Comparison of ENCODE assay signal across 14 mouse cellular contexts in the genomic region with DNA sequence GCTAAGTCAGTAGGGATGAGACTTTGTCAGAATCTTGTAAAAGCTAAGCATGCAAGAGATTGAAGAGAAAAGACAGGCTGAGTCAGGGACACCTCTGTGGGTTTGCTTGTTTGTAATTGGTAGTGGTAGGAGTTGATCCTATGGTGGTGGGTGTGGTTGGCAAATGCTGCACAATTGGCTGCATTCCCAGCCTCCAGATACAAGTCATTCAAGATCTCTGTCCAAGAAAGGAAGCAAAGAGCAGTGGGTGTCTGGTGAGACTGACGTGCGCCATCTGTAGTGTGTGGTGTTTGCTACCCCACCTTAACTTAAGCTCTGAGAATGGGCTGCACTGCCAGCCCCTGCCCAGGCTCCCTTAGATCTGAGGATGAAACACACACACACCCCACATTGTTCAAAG. TPM values are rescaled to one million over a fixed set of nuclear protein-coding genes. Genes with fewer than 3 reads are reported as not detected.
DNase-seq lines count a peak whose midpoint lies in the region; ATAC-seq lines count a peak whose summit lies in the region.
"Had no signal": no experiment of that assay in that cellular context is flagged by ENCODE, and none has a peak within 500 bp of the region (broad histone marks: within the 10 kb centered on the region; RNA-seq: fewer than 3 reads in every experiment).

No protein-coding gene starts in this region.

- H3K27me3 ChIP-seq in heart, embryonic 11.5 days (ENCODE audit: control insufficient read depth, insufficient read depth, low read length): no peaks in the 10 kb centered on the region
- H3K27me3 ChIP-seq: embryonic facial prominence, embryonic 12.5 days; heart, embryonic 12.5 days had no signal

- H3K4me2 ChIP-seq in heart, embryonic 11.5 days: no peak overlapping the region
- H3K4me2 ChIP-seq: embryonic facial prominence, embryonic 12.5 days; heart, embryonic 12.5 days had no signal

- no peak overlapping the region for H3K9ac ChIP-seq in heart, embryonic 11.5 days (ENCODE audit: low read depth, low read length)
- H3K9ac ChIP-seq: embryonic facial prominence, embryonic 12.5 days; heart, embryonic 12.5 days; liver, embryonic 14.5 days had no signal

- H3K4me1 ChIP-seq in heart, embryonic 11.5 days (ENCODE audit: control insufficient read depth, insufficient read depth, low read length): no peaks in the 10 kb centered on the region
- H3K4me1 ChIP-seq: embryonic facial prominence, embryonic 12.5 days; heart, embryonic 12.5 days had no signal

- no peak overlapping the region for H3K27ac ChIP-seq in heart, embryonic 11.5 days (ENCODE audit: low read depth, low read length)
- H3K27ac ChIP-seq: embryonic facial prominence, embryonic 12.5 days; kidney, postnatal 0 days; liver, embryonic 14.5 days had no signal

- ATAC-seq in heart, embryonic 11.5 days (replicated peaks; ENCODE audit: insufficient number of reproducible peaks, low FRiP score, low TSS enrichment): no peak
- ATAC-seq: forebrain, embryonic 16.5 days; hindbrain, embryonic 16.5 days had no signal

- WGBS in heart, embryonic 11.5 days (ENCODE audit: insufficient replicate concordance): 83% methylated on average over 2 of the region's 2 CpGs

- H3K4me3 ChIP-seq in heart, embryonic 11.5 days (ENCODE audit: low read depth, low read length): no peak overlapping the region
- H3K4me3 ChIP-seq: embryonic facial prominence, embryonic 12.5 days; heart, embryonic 12.5 days had no signal

- H3K9me3 ChIP-seq in heart, embryonic 11.5 days (replicated peaks; ENCODE audit: control insufficient read depth, low read length): no peaks in the 10 kb centered on the region
- H3K9me3 ChIP-seq: embryonic facial prominence, embryonic 12.5 days had no signal

- peaks cover 10% of the 10 kb centered on the region for H3K36me3 ChIP-seq in heart, embryonic 11.5 days (ENCODE audit: control insufficient read depth, insufficient read depth, low read length)

- peak; percentile 73 for DNase-seq in MN1 (ENCODE audit: low spot score)
- DNase-seq in frontal cortex, adult 2 months (ENCODE audit: extremely low spot score in 1 of 2, low spot score in 1 of 2): peak; percentile 80 to 91
- DNase-seq in layer of hippocampus, postnatal 36 days: peak; percentile 57 to 61
- DNase-seq in lung, postnatal 4 days: peak; percentile 31 to 70
- no peak for DNase-seq in ovary, adult 18-20 months (ENCODE audit: low spot score)
- DNase-seq in embryo, embryonic 11 days: no peak

RNA-seq across cellular contexts. Expression of a gene that starts 19.5 kb away (rescaled TPM):
- polyA plus RNA-seq in frontal cortex, adult 2 months (2012; rRNA removed): 18.3 and 20.6 TPM in 2 replicates
- 10 to 100 TPM; 10.7 to 13.3 TPM for total RNA-seq in layer of hippocampus, postnatal 36 days (2021)
- polyA plus RNA-seq in heart, embryonic 11.5 days (2014; fragmentation: Nextera tagmentation; extraction: Ambion mirVana): 17.2 and 19.0 TPM in 2 replicates

RNA-seq across cellular contexts. Expression of a gene that starts 43.6 kb away (rescaled TPM):
- 0.08 TPM in 1 of 2 replicates, not detected in the other for polyA plus RNA-seq in frontal cortex, adult 2 months (2012; rRNA removed)
- total RNA-seq in layer of hippocampus, postnatal 36 days (2021): not detected
- not detected in 2 replicates for polyA plus RNA-seq in heart, embryonic 11.5 days (2014; fragmentation: Nextera tagmentation; extraction: Ambion mirVana)
- polyA plus RNA-seq: embryonic facial prominence, embryonic 12.5 days; forebrain, embryonic 16.5 days; heart, embryonic 12.5 days; kidney, postnatal 0 days; liver, embryonic 14.5 days; stomach, embryonic 14.5 days had no signal

Comparison
In these comparisons a context has a peak if more than half of its experiments do, and no peak if none do; other contexts are left out.
1. DNase-seq: peak in MN1 (single experiment), frontal cortex, adult 2 months (2 of 2), layer of hippocampus, postnatal 36 days (2 of 2) and lung, postnatal 4 days (2 of 2); none in ovary, adult 18-20 months (single experiment) and embryo, embryonic 11 days (single experiment).